Mouse (Mus musculus): ENCODE results near the gene Gabpb1.

Gene Gabpb1

GRCm38 (mm10) chr2:126676122-126676515 is at the start of gene Gabpb1:
TSS of gene Gabpb1 (minus strand) at chr2:126676337.
- Histone ChIP-seq H3K9me3 (ENCODE audit: low read length) (no peaks in the 10 kb centered on the region), H3K4me3 (replicated peaks; ENCODE audit: low read length) (peak within 1 kb of the TSS; percentile 94), H3K4me1 (replicated peaks; ENCODE audit: low read depth, low read length) (peaks cover 55% of the 10 kb centered on the region), H3K36me3 (ENCODE audit: insufficient read depth, low read length) (peaks cover 10% of the 10 kb centered on the region; the same call in 1 of the 2 replicates), H3K27me3 (ENCODE audit: insufficient read depth, low read length) (no peaks in the 10 kb centered on the region)
- TF ChIP-seq POU5F1 (IDR thresholded peaks at IDR 0.05; ENCODE audit: borderline replicate concordance, low read length): no peak
- TF ChIP-seq NANOG (IDR thresholded peaks at IDR 0.05; ENCODE audit: borderline replicate concordance, low read length): no peak
- no peak for TF ChIP-seq CTCF (conservative IDR thresholded peaks at IDR 0.05; ENCODE audit: low read length)

GRCm38 (mm10) chr2:126712950-126713349 is 36.8 kb upstream of the Gabpb1 start:
- Histone ChIP-seq H3K4me3 (replicated peaks; ENCODE audit: low read length) (no peak overlapping the region), H3K4me1 (replicated peaks; ENCODE audit: low read depth, low read length) (peaks cover 22% of the 10 kb centered on the region), H3K36me3 (ENCODE audit: insufficient read depth, low read length) (peaks cover 23% of the 10 kb centered on the region), H3K27me3 (ENCODE audit: insufficient read depth, low read length) (no peaks in the 10 kb centered on the region), H3K9me3 (ENCODE audit: low read length) (no peaks in the 10 kb centered on the region)
- TF ChIP-seq POU5F1 (IDR thresholded peaks at IDR 0.05; ENCODE audit: borderline replicate concordance, low read length): no peak
- no peak for TF ChIP-seq NANOG (IDR thresholded peaks at IDR 0.05; ENCODE audit: borderline replicate concordance, low read length)
- no peak for TF ChIP-seq CTCF (conservative IDR thresholded peaks at IDR 0.05; ENCODE audit: low read length)

DNA sequence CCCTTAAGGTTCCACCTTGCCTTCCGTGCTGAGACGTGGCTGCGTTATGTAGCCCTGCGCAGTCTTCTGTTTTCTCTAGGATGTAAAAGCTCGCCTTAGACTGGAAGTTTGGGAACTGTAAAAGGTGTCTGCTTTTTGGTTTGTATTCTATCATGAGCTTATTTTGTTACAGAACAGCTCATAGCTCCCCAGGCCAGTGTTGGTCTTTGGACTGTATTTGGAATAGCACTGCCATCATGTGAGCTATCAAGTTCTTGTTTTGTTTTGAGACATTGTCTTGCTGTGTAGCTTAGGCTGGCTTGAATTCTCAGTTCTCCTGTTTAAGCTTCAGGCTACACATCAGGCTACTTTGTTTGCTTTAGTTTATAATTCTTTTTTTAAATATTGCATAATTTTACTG is 36.4 kb upstream of the Gabpb1 start:
- H3K36me3 ChIP-seq (ENCODE audit: insufficient read depth, low read length): peaks cover 20% of the 10 kb centered on the region
- TF ChIP-seq NANOG (IDR thresholded peaks at IDR 0.05; ENCODE audit: borderline replicate concordance, low read length) (no peak), CTCF (conservative IDR thresholded peaks at IDR 0.05; ENCODE audit: low read length) (no peak), POU5F1 (IDR thresholded peaks at IDR 0.05; ENCODE audit: borderline replicate concordance, low read length) (no peak)
- peaks cover 26% of the 10 kb centered on the region for H3K4me1 ChIP-seq (replicated peaks; ENCODE audit: low read depth, low read length)
- no peak overlapping the region for H3K4me3 ChIP-seq (replicated peaks; ENCODE audit: low read length)
- no peaks in the 10 kb centered on the region for H3K27me3 ChIP-seq (ENCODE audit: insufficient read depth, low read length)
- H3K9me3 ChIP-seq (ENCODE audit: low read length): no peaks in the 10 kb centered on the region

GRCm38 (mm10) chr2:126708361-126708760 is 32.2 kb upstream of the Gabpb1 start:
- Histone ChIP-seq H3K27me3 (ENCODE audit: insufficient read depth, low read length) (no peaks in the 10 kb centered on the region), H3K9me3 (ENCODE audit: low read length) (no peaks in the 10 kb centered on the region), H3K4me3 (replicated peaks; ENCODE audit: low read length) (peak overlapping the region; percentile 96), H3K4me1 (replicated peaks; ENCODE audit: low read depth, low read length) (peaks cover 31% of the 10 kb centered on the region), H3K36me3 (ENCODE audit: insufficient read depth, low read length) (peaks cover 8% of the 10 kb centered on the region)
- TF ChIP-seq CTCF (conservative IDR thresholded peaks at IDR 0.05; ENCODE audit: low read length): no peak
- TF ChIP-seq POU5F1 (IDR thresholded peaks at IDR 0.05; ENCODE audit: borderline replicate concordance, low read length): no peak
- no peak for TF ChIP-seq NANOG (IDR thresholded peaks at IDR 0.05; ENCODE audit: borderline replicate concordance, low read length)

- Histone ChIP-seq H3K27me3 (ENCODE audit: insufficient read depth, low read length) (no peaks in the 10 kb centered on the region), H3K4me3 (replicated peaks; ENCODE audit: low read length) (peak overlapping the region; percentile 96), H3K9me3 (ENCODE audit: low read length) (no peaks in the 10 kb centered on the region), H3K4me1 (replicated peaks; ENCODE audit: low read depth, low read length) (peaks cover 31% of the 10 kb centered on the region), H3K36me3 (ENCODE audit: insufficient read depth, low read length) (peaks cover 8% of the 10 kb centered on the region)
- no peak for TF ChIP-seq POU5F1 (IDR thresholded peaks at IDR 0.05; ENCODE audit: borderline replicate concordance, low read length)
- TF ChIP-seq NANOG (IDR thresholded peaks at IDR 0.05; ENCODE audit: borderline replicate concordance, low read length): no peak
These were observed 31.3 kb upstream of the Gabpb1 start for GRCm38 (mm10) chr2:126707438-126707779.

DNA sequence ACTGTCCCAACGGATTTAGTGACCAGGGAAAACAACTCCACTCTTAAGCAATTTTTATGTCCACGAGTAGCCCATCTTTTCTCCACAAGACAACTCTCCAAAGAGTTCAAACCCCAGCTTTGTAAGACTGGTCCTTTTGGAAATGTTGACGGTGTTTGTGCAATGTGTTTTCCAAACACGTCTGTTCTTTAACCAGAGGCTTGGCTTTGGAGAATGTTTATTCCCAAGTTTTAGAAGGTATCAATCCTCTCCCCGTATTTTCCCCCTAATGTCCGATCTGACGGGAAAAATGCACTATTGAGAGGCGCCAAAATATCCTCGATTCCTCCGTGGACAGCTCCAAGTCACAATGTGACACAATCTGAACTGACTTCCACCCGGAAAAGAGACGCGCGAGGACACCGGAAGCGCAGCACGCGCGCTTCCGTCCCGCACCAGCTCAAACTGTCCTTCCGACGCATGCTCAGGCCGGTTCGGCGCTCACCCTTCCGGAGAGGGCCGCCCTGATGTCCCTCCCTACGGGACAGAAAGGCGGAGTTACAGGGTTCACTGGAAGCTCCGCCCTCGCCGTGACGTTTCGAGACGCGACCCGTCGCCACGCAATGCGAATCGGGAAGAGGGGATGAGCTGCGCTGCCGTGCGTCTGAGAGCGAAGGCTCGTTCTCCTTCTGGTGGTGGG is 30.8 kb upstream of the Gabpb1 start, which contains the start of gene Usp8:
Gene Usp8 (plus strand): TSS at position 570 of the 679 bp plus-strand sequence.
- peaks cover 8% of the 10 kb centered on the region for H3K36me3 ChIP-seq (ENCODE audit: insufficient read depth, low read length)
- H3K4me1 ChIP-seq (replicated peaks; ENCODE audit: low read depth, low read length): peaks cover 31% of the 10 kb centered on the region
- TF ChIP-seq NANOG (IDR thresholded peaks at IDR 0.05; ENCODE audit: borderline replicate concordance, low read length) (no peak), CTCF (conservative IDR thresholded peaks at IDR 0.05; ENCODE audit: low read length) (no peak), POU5F1 (IDR thresholded peaks at IDR 0.05; ENCODE audit: borderline replicate concordance, low read length) (no peak)
- peaks cover under 1% of the 10 kb centered on the region; the same call in 1 of the 2 replicates for H3K27me3 ChIP-seq (ENCODE audit: insufficient read depth, low read length)
- peak within 1 kb of the TSS; percentile 96 for H3K4me3 ChIP-seq (replicated peaks; ENCODE audit: low read length)
- H3K9me3 ChIP-seq (ENCODE audit: low read length): no peaks in the 10 kb centered on the region

DNA sequence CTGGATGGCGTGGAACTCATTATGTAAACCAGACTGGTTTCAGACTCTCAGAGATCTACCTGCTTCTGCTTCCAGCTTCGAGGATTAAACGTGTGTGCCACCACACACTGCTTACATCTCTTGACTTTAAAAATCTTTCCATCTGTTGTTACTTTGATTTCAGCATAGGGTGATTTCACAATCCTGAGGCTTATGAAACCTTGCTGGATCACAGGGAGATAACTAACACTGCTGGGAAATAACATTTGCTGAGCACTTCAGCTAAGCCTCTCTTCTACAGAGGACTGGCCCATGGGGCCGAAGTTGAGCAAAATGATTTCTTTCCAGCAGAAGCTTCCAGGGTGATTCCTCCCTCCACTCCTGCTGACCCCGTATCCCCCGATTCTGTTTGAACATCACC is 19.1 kb upstream of the Gabpb1 start:
- no peak overlapping the region for H3K4me3 ChIP-seq (replicated peaks; ENCODE audit: low read length)
- TF ChIP-seq CTCF (conservative IDR thresholded peaks at IDR 0.05; ENCODE audit: low read length): no peak
- no peak for TF ChIP-seq POU5F1 (IDR thresholded peaks at IDR 0.05; ENCODE audit: borderline replicate concordance, low read length)
- no peak for TF ChIP-seq NANOG (IDR thresholded peaks at IDR 0.05; ENCODE audit: borderline replicate concordance, low read length)
- H3K36me3 ChIP-seq (ENCODE audit: insufficient read depth, low read length): no peaks in the 10 kb centered on the region
- H3K4me1 ChIP-seq (replicated peaks; ENCODE audit: low read depth, low read length): no peaks in the 10 kb centered on the region
- H3K27me3 ChIP-seq (ENCODE audit: insufficient read depth, low read length): peaks cover 8% of the 10 kb centered on the region; the same call in 1 of the 2 replicates
- H3K9me3 ChIP-seq (ENCODE audit: low read length): no peaks in the 10 kb centered on the region

DNA sequence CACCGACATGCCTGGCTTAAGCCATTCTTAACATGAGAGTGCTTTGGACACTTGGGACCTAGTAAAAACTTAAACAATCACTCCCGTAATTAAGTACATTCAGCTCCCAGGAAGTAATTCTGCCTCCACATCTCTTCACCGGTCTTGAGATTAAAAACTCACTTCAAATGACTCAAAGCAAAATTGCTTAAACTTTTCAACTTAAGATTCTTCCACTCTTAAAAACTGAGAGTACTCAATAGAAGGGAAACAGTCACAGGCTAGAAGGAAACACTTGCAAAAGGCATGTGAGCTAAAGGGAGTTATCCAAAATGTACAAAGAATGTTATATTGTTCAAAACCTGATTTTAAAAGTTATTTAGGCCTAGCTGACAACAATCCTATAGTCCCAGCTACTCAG is 15.2 kb upstream of the Gabpb1 start:
- TF ChIP-seq NANOG (IDR thresholded peaks at IDR 0.05; ENCODE audit: borderline replicate concordance, low read length) (no peak), CTCF (conservative IDR thresholded peaks at IDR 0.05; ENCODE audit: low read length) (no peak), POU5F1 (IDR thresholded peaks at IDR 0.05; ENCODE audit: borderline replicate concordance, low read length) (no peak)

GRCm38 (mm10) chr2:126682937-126683336 is 6.8 kb upstream of the Gabpb1 start:
- H3K9me3 ChIP-seq (ENCODE audit: low read length): no peaks in the 10 kb centered on the region

More for the DNA sequence above, 15.2 kb upstream of the Gabpb1 start:
- Histone ChIP-seq H3K9me3 (ENCODE audit: low read length) (no peaks in the 10 kb centered on the region), H3K36me3 (ENCODE audit: insufficient read depth, low read length) (no peaks in the 10 kb centered on the region), H3K4me3 (replicated peaks; ENCODE audit: low read length) (no peak overlapping the region), H3K4me1 (replicated peaks; ENCODE audit: low read depth, low read length) (no peaks in the 10 kb centered on the region), H3K27me3 (ENCODE audit: insufficient read depth, low read length) (peaks cover 8% of the 10 kb centered on the region; the same call in 1 of the 2 replicates)

More at GRCm38 (mm10) chr2:126682937-126683336, 6.8 kb upstream of the Gabpb1 start:
- H3K4me1 ChIP-seq (replicated peaks; ENCODE audit: low read depth, low read length): peaks cover 10% of the 10 kb centered on the region
- TF ChIP-seq NANOG (IDR thresholded peaks at IDR 0.05; ENCODE audit: borderline replicate concordance, low read length): no peak
- no peak for TF ChIP-seq CTCF (conservative IDR thresholded peaks at IDR 0.05; ENCODE audit: low read length)
- no peak for TF ChIP-seq POU5F1 (IDR thresholded peaks at IDR 0.05; ENCODE audit: borderline replicate concordance, low read length)
- H3K27me3 ChIP-seq (ENCODE audit: insufficient read depth, low read length): no peaks in the 10 kb centered on the region
- H3K36me3 ChIP-seq (ENCODE audit: insufficient read depth, low read length): no peaks in the 10 kb centered on the region
- no peak overlapping the region for H3K4me3 ChIP-seq (replicated peaks; ENCODE audit: low read length)

Data from E14TG2a.4 (cell line).